Mouse (Mus musculus) liver, adult 2 months (tissue): Measurements from ENCODE around the gene Lamtor1. TPM values are rescaled to one million over a fixed set of nuclear protein-coding genes. Genes with fewer than 3 reads are reported as not detected.

Experiments used
- DNase-seq: peaks from one replicate; pipeline ENCODE4 v3.0.0-alpha.2; 2011; ENCODE audit warnings: low read depth, low spot score; ENCODE audit errors: extremely low read depth
- H3K27ac ChIP-seq: fragments of 200-500 bp; replicated peaks from 2 replicates; pipeline ENCODE4 v1.5.1; 2012; ENCODE audit warnings: low read depth, mild to moderate bottlenecking, control low read depth, inconsistent platforms, low read length; ENCODE audit not compliant: insufficient read depth
- H3K27me3 ChIP-seq: fragments of 200-500 bp; 2 replicates; pipeline ENCODE4 v1.6.1; 2012; ENCODE audit warnings: mild to moderate bottlenecking, moderate library complexity, low read length, inconsistent platforms; ENCODE audit not compliant: control insufficient read depth, insufficient read depth
- H3K36me3 ChIP-seq: fragments of 200-500 bp; 2 replicates; pipeline ENCODE4 v1.6.1; 2012; ENCODE audit warnings: low read length, inconsistent platforms; ENCODE audit not compliant: control insufficient read depth, insufficient read depth
- H3K4me1 ChIP-seq: fragments of 200-500 bp; 2 replicates; pipeline ENCODE4 v1.6.1; 2011; ENCODE audit warnings: low read length; ENCODE audit not compliant: control insufficient read depth, insufficient read depth
- H3K4me3 ChIP-seq: fragments of 200-500 bp; 2 replicates; pipeline ENCODE4 v1.5.1; 2011; ENCODE audit warnings: low read depth, mild to moderate bottlenecking, control low read depth, low read length, moderate library complexity; ENCODE audit not compliant: insufficient read depth
- H3K79me2 ChIP-seq: fragments of 200-500 bp; 2 replicates; pipeline ENCODE4 v1.6.1; 2012; ENCODE audit warnings: inconsistent platforms, mild to moderate bottlenecking, low read length, moderate library complexity; ENCODE audit not compliant: control insufficient read depth, insufficient read depth
- H3K9ac ChIP-seq: fragments of 200-500 bp; 2 replicates; pipeline ENCODE4 v1.6.1; 2012; ENCODE audit warnings: low read depth, mild to moderate bottlenecking, control low read depth, inconsistent platforms, low read length
- CTCF ChIP-seq: fragments of 200-500 bp; IDR thresholded peaks from 2 replicates; pipeline ENCODE4 v1.5.1; 2011; ENCODE audit warnings: low read depth, low read length, control low read depth
- POLR2A ChIP-seq: fragments of 200-500 bp; IDR thresholded peaks from 2 replicates; pipeline ENCODE4 v1.6.1; 2011; ENCODE audit warnings: low read length, control low read depth; ENCODE audit not compliant: insufficient read depth; ENCODE audit errors: extremely low read depth
- WGBS: fragments of 180-500 bp; shearing (Covaris S2); methylation state at CpG from one replicate; pipeline ENCODE4 v1.1.7; 2018; 5-methylcytosine and 5-hydroxymethylcytosine counted together
- polyA plus RNA-seq: library from polyadenylated mRNA; depleted of rRNA; stranded (reverse); fragments of >200 nt; gene quantifications from 2 replicates; pipeline ENCODE4 v1.2.3, GENCODE M21; 2012
- total RNA-seq: library from RNA; depleted of rRNA; stranded (reverse); fragments of >200 nt; gene quantifications from 2 replicates; pipeline ENCODE4 v1.2.3, GENCODE M21; 2014

The Lamtor1 gene
- total and polyA plus RNA-seq, 2 experiments: 64.1 to 171 TPM

DNA sequence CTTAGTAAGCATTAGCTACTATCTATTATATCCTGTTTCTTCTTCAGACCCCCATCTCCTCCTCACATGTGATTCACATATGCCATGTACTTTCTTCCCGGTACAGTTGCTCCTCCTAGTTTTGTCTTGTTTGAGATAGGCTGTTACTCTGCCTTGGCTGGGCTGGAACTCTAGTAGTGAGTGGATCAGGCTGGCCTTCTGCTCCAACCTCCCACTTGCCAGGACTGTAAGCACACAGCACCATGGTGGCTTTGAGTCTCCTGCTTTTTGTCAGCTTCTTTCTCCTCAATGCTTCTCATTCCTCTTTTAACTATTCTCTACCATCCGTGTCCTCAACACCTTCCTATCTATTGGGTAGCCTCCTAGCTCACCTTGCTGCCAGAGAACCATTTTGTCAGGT lies 63.0 kb downstream of the Lamtor1 start:
- DNase-seq: no peak
- 50% methylated on average over 2 of the region's 2 CpGs for WGBS
- no peak overlapping the region for H3K9ac ChIP-seq

GRCm38 (mm10) chr7:101969694-101970428 lies 64.2 kb downstream of the Lamtor1 start:
- under 1% methylated on average over 53 of the region's 53 CpGs for WGBS
- no peak for TF ChIP-seq CTCF
- no peak; the same call in 1 of the 2 replicates for TF ChIP-seq POLR2A
- no peaks in the 10 kb centered on the region for H3K27me3 ChIP-seq
- peaks cover 24% of the 10 kb centered on the region for H3K4me1 ChIP-seq
- peaks cover 24% of the 10 kb centered on the region; the same call in 1 of the 2 replicates for H3K79me2 ChIP-seq
- H3K9ac ChIP-seq: peak overlapping the region; percentile 92
- peak overlapping the region; percentile 97 for H3K27ac ChIP-seq
- H3K4me3 ChIP-seq: peak overlapping the region; percentile 90
- H3K36me3 ChIP-seq: no peaks in the 10 kb centered on the region
- peak; percentile 81 for DNase-seq

More for the DNA sequence above, 63.0 kb downstream of the Lamtor1 start:
- Histone ChIP-seq H3K4me3 (no peak overlapping the region), H3K4me1 (peaks cover 26% of the 10 kb centered on the region), H3K27ac (peak overlapping the region; percentile 11; the same call in 1 of the 2 replicates), H3K36me3 (no peaks in the 10 kb centered on the region), H3K27me3 (no peaks in the 10 kb centered on the region), H3K79me2 (peaks cover 18% of the 10 kb centered on the region; the same call in 1 of the 2 replicates)
- TF ChIP-seq POLR2A (no peak), CTCF (no peak)

DNA sequence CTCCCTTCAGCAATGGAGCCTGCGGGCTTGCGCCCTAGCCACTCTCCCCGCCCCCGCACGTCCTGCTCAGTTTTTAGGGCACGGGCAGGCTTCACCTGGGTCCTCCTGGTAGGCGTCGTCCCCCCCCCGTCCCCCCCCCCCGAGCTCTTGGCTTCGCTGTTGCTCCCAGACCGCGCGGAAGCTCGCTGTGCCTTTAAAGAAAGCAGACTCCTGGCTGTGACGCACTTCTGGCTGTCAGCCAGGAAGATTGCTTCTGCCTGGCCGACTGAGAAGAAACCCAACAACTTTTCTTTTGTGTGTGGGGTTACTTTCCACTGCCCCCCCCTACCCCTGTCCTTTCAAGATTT lies 64.7 kb downstream of the Lamtor1 start:
- WGBS: under 1% methylated on average over 17 of the region's 17 CpGs
- Histone ChIP-seq H3K4me1 (peaks cover 22% of the 10 kb centered on the region), H3K79me2 (peaks cover 28% of the 10 kb centered on the region; the same call in 1 of the 2 replicates), H3K4me3 (peak overlapping the region; percentile 90), H3K9ac (peak overlapping the region; percentile 92), H3K27ac (peak overlapping the region; percentile 97), H3K27me3 (no peaks in the 10 kb centered on the region), H3K36me3 (no peaks in the 10 kb centered on the region)
- TF ChIP-seq POLR2A: no peak
- no peak for TF ChIP-seq CTCF
- DNase-seq: peak; percentile 88

- Histone ChIP-seq H3K9ac (peak overlapping the region; percentile 75), H3K36me3 (no peaks in the 10 kb centered on the region), H3K4me3 (peak overlapping the region; percentile 90), H3K79me2 (peaks cover 29% of the 10 kb centered on the region; the same call in 1 of the 2 replicates), H3K27me3 (no peaks in the 10 kb centered on the region), H3K27ac (peak overlapping the region; percentile 90), H3K4me1 (peaks cover 19% of the 10 kb centered on the region)
- TF ChIP-seq POLR2A (no peak), CTCF (no peak)
- 1% methylated on average over 19 of the region's 19 CpGs for WGBS
- peak; percentile 86 for DNase-seq
Measured at GRCm38 (mm10) chr7:101970821-101971461, 65.2 kb downstream of the Lamtor1 start.

- WGBS: 42% methylated on average over 2 of the region's 2 CpGs
- no peaks in the 10 kb centered on the region for H3K27me3 ChIP-seq
- peaks cover 19% of the 10 kb centered on the region for H3K4me1 ChIP-seq
- DNase-seq: no peak
- TF ChIP-seq POLR2A: no peak
- no peak for TF ChIP-seq CTCF
- peaks cover 32% of the 10 kb centered on the region; the same call in 1 of the 2 replicates for H3K79me2 ChIP-seq
- no peaks in the 10 kb centered on the region for H3K36me3 ChIP-seq
- H3K4me3 ChIP-seq: peak overlapping the region; percentile 90
- peak overlapping the region; percentile 90 for H3K27ac ChIP-seq
- H3K9ac ChIP-seq: peak overlapping the region; percentile 75
Measured at GRCm38 (mm10) chr7:101971721-101972120, 66.0 kb downstream of the Lamtor1 start.
